Mouse (Mus musculus) bone marrow macrophage, adult 2 months (primary cell): ENCODE results near the gene Gabpb1.

Source experiments
- CTCF ChIP-seq: IDR thresholded peaks from 2 replicates; pipeline ENCODE4 v1.5.1; 2012; ENCODE audit warnings: low read depth, mild to moderate bottlenecking, low read length, moderate library complexity
- POLR2A ChIP-seq: IDR thresholded peaks from 2 replicates; pipeline ENCODE4 v1.6.1; 2012; ENCODE audit warnings: mild to moderate bottlenecking, low read depth, low read length, borderline replicate concordance

DNA sequence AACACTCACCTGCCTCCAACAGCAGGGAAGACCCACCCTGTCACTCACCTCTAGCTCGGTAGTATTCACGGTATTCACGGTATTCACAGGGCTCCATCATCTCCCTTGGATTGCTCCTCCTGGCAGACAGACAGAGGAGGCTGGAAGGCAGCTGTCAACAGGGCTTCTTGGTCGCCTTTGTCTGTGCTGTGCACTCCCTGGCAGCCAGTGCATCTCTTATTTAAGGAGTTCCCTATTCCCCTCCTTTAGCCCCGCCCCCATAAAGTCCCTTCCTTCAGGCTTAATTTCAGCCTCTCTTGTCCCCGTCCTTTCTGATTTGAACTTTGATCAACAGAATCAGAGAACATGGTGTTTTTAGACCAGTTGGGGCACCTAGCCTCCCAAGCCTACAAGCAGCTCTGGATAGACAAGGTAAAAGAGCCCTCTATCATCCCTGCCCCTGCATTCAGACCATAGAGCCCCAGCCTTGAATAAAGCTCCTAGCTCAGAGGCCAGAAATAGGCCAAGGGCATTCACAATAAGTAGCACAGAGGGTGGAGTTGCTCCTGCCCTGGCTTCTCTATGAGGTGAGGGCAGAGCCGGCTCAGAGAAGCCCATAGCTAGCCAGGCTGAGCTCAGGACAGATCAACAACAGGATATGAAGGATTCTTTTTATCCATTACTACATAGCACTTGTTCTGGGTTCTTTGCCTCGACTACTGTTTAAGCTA, 57.5 kb downstream of the Gabpb1 start:
- TF ChIP-seq CTCF = no peak
- no peak for TF ChIP-seq POLR2A
